In the genomic region with DNA sequence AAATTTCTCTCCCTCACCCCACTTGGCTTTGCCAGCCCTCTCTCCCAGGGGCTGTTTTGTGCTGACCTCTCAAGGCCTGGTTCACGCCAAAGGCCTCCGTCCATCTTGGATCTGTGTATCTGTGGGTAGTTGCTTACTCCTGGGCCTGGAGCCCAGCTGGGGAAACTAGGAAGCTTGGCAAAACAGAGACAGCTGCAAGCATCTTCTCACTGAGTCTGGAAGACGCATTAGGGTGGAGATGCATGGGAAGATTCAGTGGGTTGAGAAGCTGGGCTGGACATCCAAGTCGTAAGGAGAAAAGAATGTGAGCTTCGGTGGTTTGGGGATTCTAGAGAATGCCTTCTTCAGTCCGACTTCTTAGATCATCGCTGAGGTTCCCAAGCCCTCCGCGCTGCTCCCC, we compare ENCODE assay signal across 18 mouse cellular contexts. TPM values are rescaled to one million over a fixed set of nuclear protein-coding genes. Genes with fewer than 3 reads are reported as not detected.
A peak's percentile ranks its signal among the peaks of the same experiment; 100 is the strongest.
DNase-seq lines count a peak whose midpoint lies in the region; ATAC-seq and TF ChIP-seq lines count a peak whose summit lies in the region.
"Had no signal": no experiment of that assay in that cellular context is flagged by ENCODE, and none has a peak within 500 bp of the region (broad histone marks: within the 10 kb centered on the region; RNA-seq: fewer than 3 reads in every experiment).

No protein-coding gene starts in this region.

- no peak overlapping the region for H3K4me2 ChIP-seq in heart, embryonic 16.5 days (ENCODE audit: low read depth, low read length)
- H3K4me2 ChIP-seq in stomach, embryonic 15.5 days: no peak overlapping the region
- no peak overlapping the region for H3K4me2 ChIP-seq in hindbrain, embryonic 13.5 days
- H3K4me2 ChIP-seq: embryonic facial prominence, embryonic 12.5 days; heart, embryonic 13.5 days; hindbrain, embryonic 14.5 days; limb, embryonic 12.5 days; liver, embryonic 15.5 days had no signal

- no peak for DNase-seq in heart, embryonic 10.5 days (ENCODE audit: low spot score)
- peak; percentile 76 for DNase-seq in gastrocnemius, adult 2 months
- DNase-seq in gastrocnemius, postnatal 25 days: peak; percentile 76
- DNase-seq: kidney, adult 18-20 months; kidney, postnatal 10 days; retina, postnatal 1 day; thymus, adult 2 months had no signal

- ATAC-seq in heart, embryonic 16.5 days (replicated peaks; ENCODE audit: extremely low read depth, insufficient read depth, low FRiP score): 0 out of 2 replicates have a peak, but pooled peaks have one; percentile 23
- no peak for ATAC-seq in stomach, embryonic 15.5 days (ENCODE audit: insufficient read depth, low FRiP score, low read depth)
- ATAC-seq in granulocyte monocyte progenitor cell, adult 5-6 weeks (replicated peaks; ENCODE audit: poor library complexity, severe bottlenecking): no peak
- no peak for ATAC-seq in hindbrain, embryonic 13.5 days (ENCODE audit: low FRiP score)
- ATAC-seq: midbrain, embryonic 16.5 days had no signal

- intact Hi-C loops in gastrocnemius, adult 2 months (cut with DNase I): no loop called here

- no peak overlapping the region for H3K9ac ChIP-seq in heart, embryonic 16.5 days (ENCODE audit: low read length)
- H3K9ac ChIP-seq in stomach, embryonic 15.5 days: no peak overlapping the region
- no peak overlapping the region for H3K9ac ChIP-seq in hindbrain, embryonic 13.5 days
- H3K9ac ChIP-seq: embryonic facial prominence, embryonic 12.5 days; heart, embryonic 13.5 days; hindbrain, embryonic 14.5 days; limb, embryonic 12.5 days; liver, embryonic 15.5 days had no signal

- no peaks in the 10 kb centered on the region for H3K9me3 ChIP-seq in heart, embryonic 16.5 days (replicated peaks; ENCODE audit: control insufficient read depth, low read length)
- H3K9me3 ChIP-seq in heart, embryonic 10.5 days: no peaks in the 10 kb centered on the region
- H3K9me3 ChIP-seq in stomach, embryonic 15.5 days: no peaks in the 10 kb centered on the region
- H3K9me3 ChIP-seq in hindbrain, embryonic 13.5 days: no peaks in the 10 kb centered on the region
- H3K9me3 ChIP-seq: embryonic facial prominence, embryonic 12.5 days; heart, embryonic 13.5 days; limb, embryonic 12.5 days; liver, embryonic 15.5 days had no signal

- no peak overlapping the region for H3K4me3 ChIP-seq in heart, embryonic 16.5 days (ENCODE audit: low read length)
- H3K4me3 ChIP-seq in heart, embryonic 10.5 days: no peak overlapping the region
- no peak overlapping the region for H3K4me3 ChIP-seq in gastrocnemius, adult 2 months
- no peak overlapping the region for H3K4me3 ChIP-seq in stomach, embryonic 15.5 days (replicated peaks)
- no peak overlapping the region for H3K4me3 ChIP-seq in hindbrain, embryonic 13.5 days
- H3K4me3 ChIP-seq: embryonic facial prominence, embryonic 12.5 days; heart, embryonic 13.5 days; limb, embryonic 12.5 days; liver, embryonic 15.5 days had no signal

- TF ChIP-seq CTCF in gastrocnemius, adult 2 months (IDR thresholded peaks at IDR 0.05): no peak

- H3K4me1 ChIP-seq in heart, embryonic 16.5 days (ENCODE audit: control insufficient read depth, insufficient read depth, low read length): peaks cover 4% of the 10 kb centered on the region; the same call in 1 of the 2 replicates
- H3K4me1 ChIP-seq in heart, embryonic 10.5 days: peaks cover 24% of the 10 kb centered on the region
- H3K4me1 ChIP-seq in stomach, embryonic 15.5 days: 0 out of 2 replicates have a peak, but pooled peaks cover 8% of the 10 kb centered on the region
- H3K4me1 ChIP-seq in hindbrain, embryonic 13.5 days (replicated peaks): peaks cover 18% of the 10 kb centered on the region

- WGBS in heart, embryonic 16.5 days: 63% methylated on average over 9 of the region's 9 CpGs
- 61% methylated on average over 9 of the region's 9 CpGs for WGBS in heart, embryonic 10.5 days
- WGBS in stomach, embryonic 15.5 days: 62% methylated on average over 9 of the region's 9 CpGs
- 85% methylated on average over 9 of the region's 9 CpGs for whole genome bisulfite sequencing in hindbrain, embryonic 13.5 days

- H3K27me3 ChIP-seq in heart, embryonic 16.5 days (ENCODE audit: control insufficient read depth, insufficient read depth, low read length): peaks cover 20% of the 10 kb centered on the region
- H3K27me3 ChIP-seq in heart, embryonic 10.5 days (ENCODE audit: insufficient read depth, poor library complexity, severe bottlenecking): peaks cover 64% of the 10 kb centered on the region
- peaks cover 23% of the 10 kb centered on the region for H3K27me3 ChIP-seq in stomach, embryonic 15.5 days (replicated peaks)
- H3K27me3 ChIP-seq in hindbrain, embryonic 13.5 days: peaks cover 65% of the 10 kb centered on the region

- H3K27ac ChIP-seq in heart, embryonic 16.5 days (ENCODE audit: low read length): no peak overlapping the region
- H3K27ac ChIP-seq in heart, embryonic 10.5 days: no peak overlapping the region
- H3K27ac ChIP-seq in gastrocnemius, adult 2 months: peak overlapping the region; percentile 81
- H3K27ac ChIP-seq in stomach, embryonic 15.5 days: 0 out of 2 replicates have a peak overlapping the region, but pooled peaks have one; percentile 31
- no peak overlapping the region for H3K27ac ChIP-seq in hindbrain, embryonic 13.5 days
- H3K27ac ChIP-seq: embryonic facial prominence, embryonic 12.5 days; heart, embryonic 13.5 days; hindbrain, embryonic 14.5 days; limb, embryonic 12.5 days; liver, embryonic 15.5 days had no signal

- no peaks in the 10 kb centered on the region for H3K36me3 ChIP-seq in heart, embryonic 16.5 days (ENCODE audit: control insufficient read depth, insufficient read depth)
- H3K36me3 ChIP-seq in heart, embryonic 10.5 days: no peaks in the 10 kb centered on the region
- H3K36me3 ChIP-seq in stomach, embryonic 15.5 days: no peaks in the 10 kb centered on the region
- no peaks in the 10 kb centered on the region for H3K36me3 ChIP-seq in hindbrain, embryonic 13.5 days
- H3K36me3 ChIP-seq: embryonic facial prominence, embryonic 12.5 days; heart, embryonic 13.5 days; limb, embryonic 12.5 days; liver, embryonic 15.5 days had no signal

RNA-seq across cellular contexts. Expression of a gene that starts 34.0 kb away (rescaled TPM):
- polyA plus RNA-seq in heart, embryonic 16.5 days (2015; fragmentation: Nextera tagmentation; extraction: Ambion mirVana): 26.0 and 27.4 TPM in 2 replicates
- 31.1 and 39.8 TPM in 2 replicates for polyA plus RNA-seq in heart, embryonic 10.5 days (2016; fragmentation: Nextera tagmentation; extraction: Ambion mirVana)
- 1 to 10 TPM; 2.9 to 8.9 TPM for total RNA-seq in gastrocnemius, adult 2 months (2021)
- total RNA-seq in gastrocnemius, postnatal 25 days (2021): 10 to 100 TPM in 1 of 2 experiments, 1 to 10 TPM in 1; 8.6 to 10.6 TPM
- 60.6 and 65.7 TPM in 2 replicates for polyA plus RNA-seq in stomach, embryonic 15.5 days (2015; fragmentation: Nextera tagmentation; extraction: Ambion mirVana)
- total RNA-seq in granulocyte monocyte progenitor cell, adult 5-6 weeks (2014; fragmentation: Nextera tagmentation): 11.1 and 14.2 TPM in 2 replicates
- 7.1 and 11.6 TPM in 2 replicates for total RNA-seq in granulocyte monocyte progenitor cell, adult 5-6 weeks (2017)
- 11.3 and 12.6 TPM in 2 replicates for polyA plus RNA-seq in hindbrain, embryonic 13.5 days (2015; fragmentation: Nextera tagmentation; extraction: Ambion mirVana)

RNA-seq across cellular contexts. Expression of a gene that starts 36.9 kb away (rescaled TPM):
- 5.6 and 11.0 TPM in 2 replicates for polyA plus RNA-seq in heart, embryonic 16.5 days (2015; fragmentation: Nextera tagmentation; extraction: Ambion mirVana)
- polyA plus RNA-seq in heart, embryonic 10.5 days (2016; fragmentation: Nextera tagmentation; extraction: Ambion mirVana): 0.30 and 0.88 TPM in 2 replicates
- not detected for total RNA-seq in gastrocnemius, adult 2 months (2021)
- not detected for total RNA-seq in gastrocnemius, postnatal 25 days (2021)
- polyA plus RNA-seq in stomach, embryonic 15.5 days (2015; fragmentation: Nextera tagmentation; extraction: Ambion mirVana): 22.3 and 37.0 TPM in 2 replicates
- total RNA-seq in granulocyte monocyte progenitor cell, adult 5-6 weeks (2014; fragmentation: Nextera tagmentation): not detected in 2 replicates
- not detected in 2 replicates for total RNA-seq in granulocyte monocyte progenitor cell, adult 5-6 weeks (2017)
- not detected in 2 replicates for polyA plus RNA-seq in hindbrain, embryonic 13.5 days (2015; fragmentation: Nextera tagmentation; extraction: Ambion mirVana)
- total RNA-seq: megakaryocyte-erythroid progenitor cell, adult 5-6 weeks had no signal
- polyA plus RNA-seq: hindbrain, embryonic 14.5 days had no signal

Comparison
In these comparisons a context has a peak if more than half of its experiments do, and no peak if none do; other contexts are left out.
1. H3K27ac ChIP-seq: peak in gastrocnemius, adult 2 months (single experiment) and stomach, embryonic 15.5 days (single experiment); none in heart, embryonic 16.5 days (single experiment), heart, embryonic 10.5 days (single experiment) and hindbrain, embryonic 13.5 days (single experiment).